Mouse (Mus musculus): Measurements from ENCODE around the gene Calm5.

- TF ChIP-seq CTCF (IDR thresholded peaks at IDR 0.05) (no peak), EP300 (IDR thresholded peaks at IDR 0.05) (no peak)
These were observed 11.8 kb downstream of the Calm5 start for GRCm38 (mm10) chr13:3865648-3866354.

Data from lung, postnatal 0 days (tissue).